Mouse (Mus musculus) heart, adult 2 months (tissue): Measurements from ENCODE around the gene Icmt.

Experiments used
- CTCF ChIP-seq: fragments of 200-600 bp; IDR thresholded peaks from 2 replicates; pipeline ENCODE4 v1.8.1; 2022; ENCODE audit warnings: antibody characterized with exemption, mild to moderate bottlenecking, moderate library complexity
- EP300 ChIP-seq: fragments of 200-500 bp; IDR thresholded peaks from 2 replicates; pipeline ENCODE4 v1.6.1; 2011; ENCODE audit warnings: low read depth, low read length, control low read depth; ENCODE audit not compliant: insufficient read depth
- POLR2A ChIP-seq: fragments of 200-500 bp; IDR thresholded peaks from 2 replicates; pipeline ENCODE4 v1.6.1; 2011; ENCODE audit warnings: mild to moderate bottlenecking, low read depth, low read length, control low read depth; ENCODE audit not compliant: insufficient read depth

DNA sequence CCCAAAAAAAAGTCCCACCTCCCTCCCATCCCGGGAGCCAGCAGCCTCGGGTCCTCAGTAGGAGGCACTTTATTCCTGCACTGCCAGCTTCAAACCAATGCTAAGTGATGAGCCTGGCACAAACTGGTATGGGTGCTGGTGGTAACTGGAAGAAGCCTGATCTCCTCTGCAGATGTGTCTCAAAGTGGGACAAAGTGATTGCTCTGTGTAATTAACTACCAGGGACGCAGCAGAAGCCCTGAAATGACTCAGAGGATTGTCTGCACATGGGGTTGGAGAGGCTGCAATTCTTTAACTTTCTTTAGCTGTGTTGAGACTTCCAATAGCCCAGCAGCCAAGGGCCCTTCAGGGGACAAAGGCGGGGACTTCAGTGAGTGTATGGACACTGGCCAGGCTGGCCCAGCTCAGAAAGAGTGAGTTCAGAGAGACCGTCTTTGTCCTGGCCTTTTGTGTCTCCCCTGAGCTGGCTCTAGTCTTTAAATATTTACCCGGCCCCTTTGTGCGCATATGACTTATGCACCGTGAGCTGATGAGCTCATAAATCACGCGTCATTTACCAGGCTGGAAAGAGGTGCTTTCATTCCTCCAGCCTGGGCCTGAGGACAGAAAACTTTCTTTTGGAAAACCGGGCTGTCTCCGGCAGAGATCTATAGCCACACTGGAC is 4.8 kb upstream of the Icmt start:
- TF ChIP-seq POLR2A (no peak), CTCF (no peak), EP300 (no peak)
